Mouse (Mus musculus) heart, adult 18-20 months (tissue): ENCODE measurements at regions not wholly inside any gene's neighbourhood (a gene's known extent, or its start where the extent isn't known, plus 50 kb on each side); places are given as distances from the start of the nearest gene placed in this dataset.

ENCODE experiments used
- DNase-seq, 2 experiments: peaks; one replicate each; pipeline ENCODE4 v3.0.0; 2021 to 2022; ENCODE audit warnings: mixed read lengths in 1 of 2

- DNase-seq = no peak
These were observed 75.5 kb upstream of the 4930412O13Rik start for GRCm38 (mm10) chr2:9805590-9805989.
